Mouse (Mus musculus) monocyte, adult 2 months (primary cell): ENCODE results near the gene Zfp933.
"Not testable (repeated sequence)": the region's sequence is repeated elsewhere in the genome, so short reads cannot be mapped to it uniquely, and the experiment has no call there.

Source experiments
- DNase-seq, 2 experiments: peaks; one replicate each; pipeline ENCODE4 v3.0.0; 2022; ENCODE audit warnings: low spot score in 2 of 2, low read depth in 1 of 2

Zfp933 gene

DNA sequence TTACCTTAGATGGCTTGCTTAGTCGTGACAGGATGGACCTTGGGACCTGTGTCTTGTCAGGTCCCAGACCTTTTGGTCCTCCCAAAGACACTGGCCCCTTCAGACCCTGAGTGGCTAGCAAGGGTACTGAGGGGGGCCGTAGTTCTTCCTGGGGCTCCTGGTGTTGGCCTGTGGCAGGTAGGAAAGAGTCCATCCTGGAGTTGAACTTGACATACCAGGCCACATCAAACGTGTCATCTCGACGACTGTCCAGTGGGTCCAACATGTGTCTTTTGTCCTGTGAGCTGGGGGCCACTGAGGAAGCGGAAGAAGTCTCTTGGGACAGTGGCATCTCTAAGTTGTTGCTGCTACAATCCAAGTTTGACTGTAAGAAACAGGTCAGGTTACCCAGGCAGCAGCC lies 17.5 kb upstream of the Zfp933 start:
- DNase-seq = no peak

DNA sequence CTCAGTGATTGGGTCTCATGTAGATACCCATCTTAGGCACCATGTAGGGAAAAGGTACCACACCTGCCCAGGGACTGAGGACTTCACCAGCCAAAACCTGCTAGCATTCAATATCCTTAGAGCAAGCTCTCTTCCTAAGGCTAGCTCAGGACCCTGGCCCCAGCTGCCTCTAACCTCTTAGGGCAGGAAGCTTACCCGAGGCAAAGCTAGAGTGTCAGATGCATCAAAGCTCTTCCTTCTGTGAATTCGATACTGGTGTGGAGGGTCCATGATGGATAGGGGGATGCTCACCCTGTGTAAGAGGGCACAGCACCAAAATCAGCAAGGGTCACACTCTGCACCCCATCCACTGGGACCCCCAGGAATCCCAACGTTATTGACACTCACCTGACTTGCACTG lies 13.9 kb upstream of the Zfp933 start:
- no peak for DNase-seq

DNA sequence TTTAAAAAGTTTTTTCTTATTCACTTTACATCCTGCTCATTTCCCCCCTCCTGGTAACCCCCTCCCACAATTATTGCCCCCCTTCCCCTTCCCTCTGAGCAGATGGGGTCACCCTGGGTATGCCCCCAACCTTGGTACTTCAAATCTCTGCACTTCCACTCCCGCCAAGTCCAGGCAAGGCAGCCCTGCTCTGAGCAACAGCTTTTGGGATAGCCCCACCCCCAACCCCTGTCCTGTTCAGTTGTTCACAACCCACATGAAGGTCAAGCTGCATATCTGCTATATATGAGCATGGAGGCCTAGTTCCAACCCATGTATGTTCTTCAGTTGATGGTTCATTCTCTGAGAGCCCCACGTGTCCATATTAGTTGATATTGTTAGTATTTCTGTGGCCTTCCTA lies 2.6 kb upstream of the Zfp933 start:
- DNase-seq = no peak

DNA sequence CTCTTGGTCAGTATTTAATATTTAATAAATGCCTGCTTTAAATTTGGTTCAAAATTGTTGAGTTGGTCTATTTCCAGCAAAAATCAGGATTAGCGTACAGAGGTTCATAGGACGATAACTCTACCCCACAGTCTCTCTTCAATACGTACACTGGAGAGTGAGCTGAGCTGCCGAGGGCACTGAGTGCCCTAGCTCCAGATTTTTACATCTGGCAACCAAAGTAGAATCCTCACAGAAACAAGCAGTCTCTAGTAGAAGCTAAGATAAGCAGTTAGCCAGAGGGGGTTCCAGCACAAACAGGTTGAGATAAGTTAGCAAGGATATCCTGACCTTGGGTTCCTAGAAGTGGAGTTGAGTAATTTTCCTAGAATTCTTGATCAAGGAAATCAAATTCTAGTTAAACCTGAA lies 422 bp upstream of the Zfp933 start:
- DNase-seq = no peak

DNA sequence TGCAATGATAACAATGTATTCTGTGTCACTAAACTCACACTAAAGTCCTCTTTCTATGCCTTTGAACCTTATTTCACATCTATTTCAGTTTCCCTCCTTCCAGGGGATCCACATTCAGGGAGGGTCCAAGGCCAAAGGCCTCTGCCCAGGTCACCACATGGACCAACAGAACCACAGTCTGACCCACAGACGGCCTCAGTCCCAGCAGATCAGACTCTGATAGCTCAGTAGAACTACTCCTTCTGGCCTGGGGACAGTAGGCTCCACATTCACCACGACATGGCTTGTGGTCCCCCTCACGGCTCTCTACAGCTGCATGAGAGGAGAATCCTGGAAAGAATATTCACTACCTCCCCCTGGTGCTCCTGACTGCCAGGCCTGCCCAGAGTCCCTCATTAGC lies 5.3 kb downstream of the Zfp933 start:
- DNase-seq = no peak

DNA sequence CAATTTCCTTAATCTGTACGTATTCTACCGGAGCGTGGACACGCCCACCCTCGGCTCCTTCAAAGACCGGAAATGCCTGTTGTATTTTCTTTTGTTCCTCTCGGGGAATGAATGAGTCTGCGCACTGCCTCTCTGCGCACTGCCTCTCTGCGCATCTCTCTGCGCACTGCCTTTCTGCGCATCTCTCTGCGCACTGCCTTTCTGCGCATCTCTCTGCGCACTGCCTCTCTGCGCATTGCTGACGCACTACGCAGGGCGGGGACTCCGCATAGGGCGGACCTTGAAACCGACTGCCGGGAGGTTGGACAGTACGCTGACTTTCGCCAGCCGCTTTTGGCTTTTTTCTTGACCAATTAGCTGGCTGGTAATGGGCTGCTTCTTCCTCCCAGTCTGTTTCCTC lies 8.9 kb downstream of the Zfp933 start:
- DNase-seq = peak in 1 of 2 experiments; percentile 7

DNA sequence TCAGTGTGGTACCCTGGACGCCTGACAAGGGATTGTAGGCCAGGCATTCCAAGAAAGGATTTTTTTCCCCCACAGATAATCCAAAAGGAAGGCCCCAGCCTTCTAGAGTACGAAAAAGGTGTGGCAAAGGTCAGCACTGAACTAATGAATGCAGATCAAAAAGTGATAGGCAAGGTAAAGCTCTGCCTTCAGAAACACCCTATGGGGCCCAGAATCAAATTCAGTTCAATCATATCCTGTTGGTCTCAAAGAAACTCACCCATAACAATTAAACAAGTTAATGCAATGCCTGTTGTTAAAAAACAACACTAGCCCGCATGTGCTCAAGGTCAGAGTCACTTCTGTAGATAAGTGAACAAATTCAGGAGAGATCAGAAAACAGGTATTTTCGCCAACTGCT lies 23.8 kb downstream of the Zfp933 start:
- no peak for DNase-seq

DNA sequence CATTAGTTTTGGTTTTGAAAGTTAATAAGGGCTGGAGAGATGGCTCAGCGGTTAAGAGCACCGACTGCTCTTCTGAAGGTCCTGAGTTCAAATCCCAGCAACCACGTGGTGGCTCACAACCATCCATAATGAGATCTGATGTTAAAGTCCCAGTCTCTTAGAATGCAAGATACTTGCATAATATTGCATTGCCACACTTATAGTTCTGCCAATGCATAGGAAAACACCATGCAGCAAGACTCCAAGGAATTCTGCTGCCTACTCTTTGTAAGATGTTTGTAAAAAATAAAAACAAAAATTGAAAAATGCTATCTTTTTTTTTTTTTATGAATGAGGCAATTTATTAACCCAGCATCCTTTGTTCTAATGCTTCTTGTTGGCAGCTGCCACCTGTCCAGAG lies 26.8 kb downstream of the Zfp933 start:
- DNase-seq = not testable (repeated sequence)

DNA sequence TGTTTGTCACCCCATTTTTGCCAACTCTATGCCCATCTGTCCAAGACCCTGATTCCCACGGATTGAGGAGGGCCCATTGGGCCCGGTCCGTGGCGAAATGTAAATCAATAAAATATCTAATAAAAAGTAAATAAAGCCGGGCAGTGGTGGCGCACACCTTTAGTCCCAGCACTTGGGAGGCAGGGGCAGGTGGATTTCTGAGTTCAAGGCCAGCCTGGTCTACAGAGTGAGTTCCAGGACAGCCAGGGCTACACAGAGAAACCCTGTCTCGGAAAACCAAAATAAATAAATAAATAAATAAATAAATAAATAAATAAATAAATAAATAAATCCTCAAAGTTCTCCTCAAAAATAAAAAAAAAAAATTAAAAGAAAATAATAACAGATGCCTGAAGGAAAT lies 28.5 kb downstream of the Zfp933 start:
- DNase-seq = not testable (repeated sequence)

DNA sequence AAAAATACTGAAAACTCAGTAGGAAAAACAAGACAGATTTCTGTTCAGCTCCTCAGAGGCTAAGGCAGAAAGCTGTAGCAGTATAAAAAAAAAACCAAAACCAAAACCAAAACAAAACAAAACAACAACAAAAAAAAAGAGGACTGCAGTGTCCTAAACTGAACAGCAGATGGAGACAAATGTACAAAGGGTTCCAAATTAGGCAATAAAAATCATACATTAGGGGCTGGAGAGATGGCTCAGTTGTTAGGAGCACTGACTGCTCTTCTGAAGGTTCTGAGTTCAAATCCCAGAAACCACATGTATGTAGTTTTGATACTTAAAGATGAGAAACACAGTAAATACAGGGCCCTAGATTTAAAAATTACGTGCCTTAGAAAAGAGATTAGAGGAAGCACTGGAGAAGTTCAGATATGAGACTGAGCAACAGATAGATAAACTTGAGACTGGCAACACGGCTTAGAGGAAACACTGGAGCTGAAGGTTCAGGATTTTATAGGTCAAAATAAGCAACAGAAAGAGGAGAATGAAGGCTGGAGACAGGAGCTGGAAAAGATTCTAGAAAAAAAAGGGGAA lies 33.5 kb downstream of the Zfp933 start:
- no peak for DNase-seq

DNA sequence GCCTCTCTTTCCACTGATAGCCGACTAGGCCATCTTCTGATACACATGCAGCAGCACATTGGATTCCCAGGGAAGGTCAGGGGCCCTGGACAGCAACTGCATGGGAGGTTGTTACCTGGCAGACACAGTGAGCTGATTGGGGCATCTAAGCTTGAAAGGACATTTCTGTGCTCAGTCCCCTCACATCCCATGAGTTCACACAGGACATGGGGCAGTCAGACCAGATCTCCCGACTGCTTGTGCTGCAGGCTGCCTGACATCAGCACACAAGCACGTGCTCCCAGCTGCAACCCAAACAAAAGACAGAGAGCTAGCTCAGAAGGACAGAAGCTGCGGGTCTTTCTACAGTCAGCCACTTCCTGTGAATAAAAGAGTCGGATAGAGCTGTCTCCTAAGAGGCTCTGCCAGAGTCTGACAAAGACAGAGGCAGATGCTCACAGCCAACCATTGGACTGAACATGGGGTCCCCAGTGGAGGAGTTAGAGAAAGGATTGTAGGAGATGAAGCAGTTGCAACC lies 34.9 kb downstream of the Zfp933 start:
- DNase-seq = no peak

DNA sequence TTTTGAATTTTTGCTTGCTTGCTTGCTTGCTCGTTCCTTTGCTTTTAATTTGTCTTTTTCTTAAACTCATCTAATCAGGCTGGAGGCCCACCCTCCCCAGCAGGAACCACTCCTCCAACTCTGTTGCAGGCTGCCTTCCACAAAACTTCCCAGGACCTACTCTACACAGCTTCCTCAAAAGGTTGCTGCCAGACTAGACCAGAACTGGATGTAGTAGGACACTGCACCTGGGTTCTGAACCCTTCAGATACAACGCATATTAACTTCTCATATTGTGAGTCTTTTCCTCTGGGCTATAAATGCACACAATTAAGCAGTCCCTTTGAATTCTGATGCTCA lies 38.2 kb downstream of the Zfp933 start:
- DNase-seq = not testable (repeated sequence)

DNA sequence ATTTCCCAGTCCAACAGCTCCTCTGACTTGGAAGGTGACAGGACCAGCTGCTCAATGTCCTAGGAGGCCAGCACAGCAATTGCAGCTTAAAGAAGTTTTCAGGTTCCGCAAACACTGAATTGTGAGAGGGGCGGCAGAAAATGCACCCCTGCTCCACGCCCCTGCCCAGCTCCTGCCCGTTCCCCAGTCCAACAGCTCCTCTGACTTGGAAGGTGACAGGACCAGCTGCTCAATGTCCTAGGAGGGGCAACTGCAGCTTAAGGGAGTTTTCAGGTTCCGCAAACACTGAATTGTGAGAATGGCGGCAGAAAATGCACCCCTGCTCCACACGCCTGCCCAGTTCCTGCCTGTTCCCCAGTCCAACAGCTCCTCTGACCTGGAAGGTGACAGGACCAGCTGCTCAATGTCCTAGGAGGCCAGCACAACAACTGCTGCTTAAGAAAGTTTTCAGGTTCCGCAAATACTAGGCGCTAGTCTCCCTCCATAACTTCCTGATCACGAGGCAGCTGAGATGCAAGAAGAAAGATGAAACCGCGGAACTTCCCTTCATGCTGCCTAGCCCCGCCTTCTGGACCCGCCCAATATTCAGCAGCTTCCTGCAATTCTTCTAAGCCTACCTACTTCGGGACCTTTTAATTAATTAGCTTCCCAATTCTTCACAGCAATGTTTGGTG lies 38.7 kb downstream of the Zfp933 start, which contains the start of gene Zfp984:
Gene Zfp984 (minus strand): TSS at position 497 of the 674 bp plus-strand sequence.
- peak; percentile 30 to 61 for DNase-seq

DNA sequence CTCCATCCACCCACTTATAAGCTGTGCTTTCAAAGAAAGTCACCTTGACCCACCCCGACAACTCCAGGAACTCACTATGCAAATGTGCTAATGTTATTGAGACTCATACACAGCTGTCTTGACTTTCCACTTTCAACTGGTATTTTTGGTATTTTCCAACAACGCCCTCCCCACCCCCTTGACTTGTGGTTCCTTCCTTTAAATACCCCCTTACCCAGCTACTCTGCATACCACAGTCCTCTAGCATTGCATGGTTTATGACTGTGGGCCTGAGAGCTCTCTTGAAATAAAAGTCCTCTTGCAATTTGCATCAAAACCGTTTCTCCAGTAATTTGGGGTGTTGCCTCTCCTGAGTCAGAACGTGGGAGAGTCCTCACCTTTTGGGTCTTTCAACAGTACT lies 39.7 kb downstream of the Zfp933 start:
- not testable (repeated sequence) for DNase-seq

DNA sequence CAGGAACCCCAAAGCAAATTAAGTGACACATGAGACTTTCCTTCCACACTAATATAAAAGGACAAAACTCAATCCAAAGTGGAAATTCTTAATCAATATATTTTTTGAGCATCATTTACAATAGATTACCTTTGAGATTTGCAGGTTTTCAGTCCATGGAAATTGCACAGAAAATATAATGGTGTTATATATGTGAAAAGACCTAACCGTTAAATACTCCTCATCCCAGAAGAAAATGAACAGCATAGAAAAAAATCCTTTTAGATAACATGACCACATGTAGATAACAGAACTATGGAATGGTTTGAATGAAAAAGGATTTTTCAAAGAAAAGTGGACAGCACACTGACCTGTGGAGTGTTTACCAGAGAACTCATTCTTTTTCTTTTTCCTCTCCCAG lies 52.9 kb downstream of the Zfp933 start:
- not testable (repeated sequence) for DNase-seq

DNA sequence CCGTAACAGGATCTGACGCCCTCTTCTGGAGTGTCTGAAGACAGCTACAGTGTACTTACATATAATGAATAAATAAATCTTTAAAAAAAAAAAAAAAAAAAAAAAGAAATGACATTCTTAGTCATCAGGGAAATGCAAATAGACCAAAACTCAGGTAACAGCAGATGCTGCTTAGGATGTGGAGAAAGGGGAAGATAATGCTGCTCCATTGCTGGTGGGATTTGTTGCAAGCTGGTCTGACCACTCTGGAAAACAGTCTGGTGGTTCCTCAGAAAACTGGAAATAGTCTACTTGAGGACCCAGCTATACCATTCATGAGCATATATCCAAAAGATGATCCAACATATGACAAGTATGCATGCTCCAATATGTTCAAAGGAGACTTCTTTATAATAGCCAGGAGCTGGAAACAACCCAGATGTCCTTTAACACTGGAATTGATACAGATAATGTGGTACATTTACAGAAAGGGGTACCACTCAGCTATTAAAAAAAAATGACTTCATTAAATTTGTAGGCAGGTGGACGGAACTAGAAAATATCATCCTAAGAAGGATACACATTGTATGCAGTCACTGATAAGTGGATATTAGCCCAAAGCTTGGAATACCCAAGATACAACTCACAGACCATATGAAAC lies 54.0 kb downstream of the Zfp933 start:
- DNase-seq = not testable (repeated sequence)

DNA sequence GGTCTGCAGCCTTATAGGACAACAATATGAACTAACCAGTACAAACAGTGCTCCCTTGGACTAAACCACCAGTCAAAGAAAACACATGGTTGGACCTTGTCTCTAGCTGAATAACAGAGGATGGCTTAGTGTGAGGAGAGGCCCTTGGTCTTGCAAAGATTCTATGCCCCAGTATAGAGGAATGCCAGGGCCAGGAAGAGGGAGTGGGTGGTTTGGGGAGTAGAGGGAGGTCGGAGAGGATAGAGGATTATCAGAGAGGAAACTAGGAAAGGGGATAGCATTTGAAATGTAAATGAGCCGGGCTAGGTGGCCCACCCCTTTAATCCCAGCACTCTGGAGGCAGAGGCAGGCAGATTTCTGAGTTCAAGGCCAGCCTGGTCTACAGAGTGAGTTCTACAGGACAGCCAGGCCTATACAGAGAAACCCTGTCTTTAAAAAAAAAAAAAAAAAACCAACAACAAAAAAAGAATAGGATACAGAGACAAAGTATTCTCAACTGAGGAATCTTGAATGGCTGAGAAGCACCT lies 54.7 kb downstream of the Zfp933 start:
- not testable (repeated sequence) for DNase-seq

DNA sequence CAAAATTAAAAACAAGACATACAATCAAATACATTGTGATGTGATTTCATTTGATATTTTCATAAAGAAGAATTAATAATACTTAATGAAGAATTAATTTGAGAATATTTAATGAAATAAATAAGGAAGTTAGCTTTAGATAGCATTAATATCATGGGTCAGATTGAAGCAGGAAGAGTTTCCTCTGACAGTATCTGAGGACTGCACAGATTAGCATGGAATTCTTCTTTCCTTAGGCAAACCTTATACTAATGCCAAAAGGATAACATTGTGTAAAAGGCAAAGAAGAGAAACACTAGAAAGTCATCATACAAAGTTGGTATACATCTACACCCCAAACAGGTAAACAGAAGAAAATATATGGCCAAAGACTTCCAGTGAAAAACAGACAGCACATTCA lies 56.4 kb downstream of the Zfp933 start:
- DNase-seq = not testable (repeated sequence)
